Mouse (Mus musculus) layer of hippocampus, adult 9-11 months (tissue): ENCODE measurements around the gene Fam19a3.
"Not testable (repeated sequence)": the region's sequence is repeated elsewhere in the genome, so short reads cannot be mapped to it uniquely, and the experiment has no call there.

Source experiments
- DNase-seq: peaks from one replicate; pipeline ENCODE4 v3.0.0; 2022

Fam19a3 gene

DNA sequence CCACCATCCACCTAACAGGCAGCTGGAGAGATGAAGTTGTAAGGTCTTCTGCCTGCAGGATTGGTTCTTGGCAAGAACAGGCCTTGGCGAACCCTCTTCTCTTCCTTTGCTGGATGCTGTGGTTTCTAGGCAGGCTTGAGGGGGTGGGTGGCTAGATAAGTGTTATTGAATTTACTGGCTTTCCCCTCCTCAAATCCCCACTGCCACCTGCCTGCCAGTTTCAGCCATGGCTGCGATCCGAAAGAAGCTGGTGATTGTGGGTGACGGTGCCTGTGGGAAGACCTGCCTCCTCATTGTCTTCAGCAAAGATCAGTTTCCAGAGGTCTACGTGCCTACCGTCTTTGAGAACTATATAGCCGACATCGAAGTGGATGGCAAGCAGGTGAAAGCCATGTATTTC lies 10.0 kb upstream of the Fam19a3 start:
- no peak for DNase-seq

DNA sequence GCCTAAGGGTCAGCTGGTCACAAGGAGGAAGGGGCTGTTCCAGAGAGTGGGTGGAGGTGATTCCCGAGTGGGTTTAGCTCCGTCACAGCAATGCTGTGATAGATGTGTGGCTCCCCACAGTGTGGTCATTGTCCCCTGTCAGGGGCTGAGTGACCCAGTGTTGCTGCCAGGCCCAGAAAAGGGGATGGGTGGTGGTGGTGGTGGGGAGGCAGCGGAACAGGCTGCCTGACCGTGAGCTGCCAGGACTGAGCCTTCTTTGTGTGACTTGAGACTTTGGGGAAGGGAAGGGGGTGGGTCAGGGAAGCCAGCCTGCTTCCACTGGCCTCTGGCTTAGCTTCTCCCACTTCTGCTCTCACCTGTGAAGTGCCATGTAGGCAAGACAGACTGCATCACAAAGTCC lies 9.4 kb upstream of the Fam19a3 start:
- DNase-seq: peak; percentile 34

DNA sequence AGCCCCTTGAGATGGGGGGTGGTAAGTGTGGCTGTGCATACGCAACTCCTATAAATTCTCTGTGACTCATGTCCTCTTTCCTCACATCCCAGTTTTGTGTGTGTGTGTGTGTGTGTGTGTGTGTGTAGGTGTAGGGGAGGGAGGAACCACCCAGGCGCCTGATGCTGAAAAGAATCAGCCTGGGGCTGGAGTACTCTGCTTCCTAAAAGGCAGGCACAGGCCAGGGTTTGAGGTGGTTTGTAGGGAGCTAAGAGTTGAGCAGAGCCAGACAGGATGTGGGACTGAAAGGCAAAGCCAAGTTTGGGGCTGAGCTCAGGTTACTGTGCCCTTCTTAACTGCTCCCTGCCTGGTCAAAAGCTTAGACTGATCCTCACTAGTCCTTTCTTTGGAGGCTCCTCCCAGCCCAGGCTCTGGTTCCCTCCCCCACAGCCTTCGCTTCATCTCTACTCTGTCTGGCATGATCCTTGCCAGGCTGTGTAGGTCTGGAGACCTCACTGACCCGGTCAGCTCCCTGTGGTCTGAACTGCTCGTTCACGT lies 8.8 kb upstream of the Fam19a3 start:
- DNase-seq: peak; percentile 38

DNA sequence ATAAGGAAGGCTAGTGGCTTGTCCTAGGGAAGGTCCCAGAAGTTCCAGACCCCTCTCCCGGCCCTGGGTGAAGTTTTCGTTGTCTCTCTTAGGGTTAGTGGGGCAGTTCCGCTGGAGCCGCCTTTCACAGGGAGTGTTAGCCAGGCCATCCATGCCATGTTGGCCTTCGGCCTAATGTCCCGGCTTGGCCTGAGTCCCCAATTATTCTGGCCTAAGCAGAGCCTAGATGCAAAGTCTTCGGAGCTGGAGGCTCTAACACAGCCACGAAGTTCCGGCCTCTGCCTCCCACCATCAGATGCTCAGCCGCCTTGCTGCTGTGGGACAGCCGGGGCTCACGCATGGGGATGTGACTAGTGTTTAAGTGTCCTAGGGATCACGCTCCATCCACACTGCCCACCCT lies 8.2 kb upstream of the Fam19a3 start:
- no peak for DNase-seq

DNA sequence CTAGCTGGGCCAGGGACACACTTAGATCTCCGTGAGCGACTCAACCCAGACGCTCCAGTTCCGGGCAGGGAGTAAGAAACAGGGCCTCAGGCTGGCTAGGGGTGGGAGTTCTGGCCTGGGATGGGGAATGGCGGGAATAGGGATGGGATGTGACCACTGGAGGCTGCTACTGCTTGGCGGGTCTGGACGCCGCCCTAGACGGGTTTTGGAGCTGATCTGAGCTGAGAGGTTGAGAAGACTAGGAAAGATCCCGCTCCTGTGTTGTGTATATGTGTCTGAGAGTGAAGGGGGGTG lies 7.6 kb upstream of the Fam19a3 start:
- DNase-seq: no peak

DNA sequence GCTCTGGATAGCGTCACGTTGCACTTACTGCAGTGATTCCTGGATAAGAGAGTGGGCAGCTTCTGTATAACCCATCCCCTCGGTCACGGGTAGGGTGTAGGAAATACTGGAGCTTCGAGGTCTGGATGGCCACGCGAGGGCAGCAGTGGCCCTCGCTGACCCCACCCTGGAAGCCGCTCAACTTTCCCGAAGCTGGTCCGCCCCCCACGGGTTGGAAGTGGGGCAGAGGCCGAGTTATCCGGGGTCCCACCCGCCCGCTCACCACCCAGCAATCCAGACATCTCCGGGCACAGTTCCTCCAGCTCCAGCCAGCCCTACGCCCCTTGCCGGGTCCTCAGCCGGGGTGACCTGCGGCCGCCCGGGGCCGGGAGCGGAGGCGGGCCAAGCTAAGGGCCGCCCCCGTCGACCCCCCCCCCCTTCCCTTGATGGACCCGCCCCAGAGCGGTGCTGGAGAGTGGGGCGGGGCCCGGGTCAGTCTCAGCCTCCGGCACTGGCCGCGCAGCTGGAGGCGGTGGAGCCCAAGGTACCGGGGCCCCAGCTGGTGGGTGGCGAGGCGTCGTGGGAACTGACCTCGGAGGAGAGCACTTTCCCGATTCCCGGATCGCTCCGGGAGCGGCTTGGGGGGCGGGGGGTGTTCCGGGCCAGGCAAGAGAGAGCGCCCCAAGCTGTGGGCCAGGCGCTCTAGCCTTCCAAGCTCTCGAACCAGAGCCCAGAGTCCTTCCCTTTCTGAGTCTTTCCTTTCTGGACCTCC lies 7.1 kb upstream of the Fam19a3 start:
- peak; percentile 66 for DNase-seq

DNA sequence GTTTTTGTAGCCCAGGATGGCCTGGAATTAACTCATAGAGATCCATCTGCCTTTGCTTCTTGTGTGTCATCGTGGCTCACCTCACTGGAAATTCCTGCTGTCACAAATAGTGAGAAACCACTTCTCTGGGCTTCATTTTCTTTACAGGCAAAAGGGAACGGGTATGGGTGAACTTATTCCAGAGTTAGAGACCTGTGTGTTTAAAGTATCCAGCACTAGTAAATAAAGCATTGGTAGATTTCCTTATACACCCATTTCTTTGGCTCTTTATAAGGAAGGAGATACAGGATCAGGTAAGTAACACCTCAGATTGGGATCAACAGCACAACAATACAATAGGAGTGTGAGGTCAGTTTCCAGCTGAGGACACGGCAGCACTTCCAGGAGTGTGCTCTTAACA lies 6.4 kb upstream of the Fam19a3 start, which contains the start of gene Rhoc:
Rhoc (plus strand) TSS at position 301 of the 400 bp plus-strand sequence.
- DNase-seq: no peak

DNA sequence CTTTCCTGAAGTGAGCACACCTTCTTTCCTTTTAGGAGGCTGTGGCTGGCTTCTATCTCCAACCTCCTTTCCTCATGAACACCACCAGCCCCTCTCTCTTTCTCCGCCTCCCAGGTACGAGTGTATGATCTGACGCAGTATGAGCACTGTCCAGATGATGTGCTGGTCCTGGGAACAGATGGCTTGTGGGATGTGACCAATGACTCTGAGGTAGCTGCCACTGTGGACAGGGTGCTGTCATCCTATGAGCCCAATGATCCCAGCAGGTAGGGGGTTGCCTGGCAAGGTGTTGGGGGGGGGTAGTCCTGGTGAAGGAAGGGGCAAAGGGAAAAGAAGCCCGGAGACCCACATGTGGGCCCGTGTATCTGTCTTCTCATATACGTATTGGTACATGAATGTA lies 3.6 kb upstream of the Fam19a3 start:
- DNase-seq: no peak

DNA sequence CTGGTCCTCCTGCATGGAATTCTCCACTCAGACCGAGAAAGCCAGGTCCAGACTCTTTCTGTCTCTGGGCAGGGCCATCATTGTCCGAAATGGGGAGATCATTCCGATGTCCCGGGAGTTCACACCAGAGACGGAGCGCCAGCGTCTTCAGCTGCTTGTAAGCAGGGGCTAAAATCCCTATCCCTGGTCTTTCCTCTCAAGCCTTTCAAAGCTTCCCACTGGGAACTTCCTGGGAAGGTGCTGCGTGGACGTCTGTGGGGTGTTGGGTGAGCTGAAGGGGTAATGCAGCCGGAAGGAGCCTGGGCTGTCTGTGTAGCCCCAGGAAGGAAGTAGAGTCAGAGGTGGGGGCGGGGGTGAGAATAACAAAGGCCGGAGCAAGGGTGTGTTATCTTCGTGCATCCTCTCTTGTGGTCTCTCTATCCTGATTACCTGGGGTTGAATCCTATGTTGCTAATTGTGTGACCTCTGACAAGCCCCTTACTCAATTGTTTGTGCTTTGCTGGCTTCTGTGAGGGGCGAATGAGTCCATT lies 2.4 kb upstream of the Fam19a3 start:
- no peak for DNase-seq

DNA sequence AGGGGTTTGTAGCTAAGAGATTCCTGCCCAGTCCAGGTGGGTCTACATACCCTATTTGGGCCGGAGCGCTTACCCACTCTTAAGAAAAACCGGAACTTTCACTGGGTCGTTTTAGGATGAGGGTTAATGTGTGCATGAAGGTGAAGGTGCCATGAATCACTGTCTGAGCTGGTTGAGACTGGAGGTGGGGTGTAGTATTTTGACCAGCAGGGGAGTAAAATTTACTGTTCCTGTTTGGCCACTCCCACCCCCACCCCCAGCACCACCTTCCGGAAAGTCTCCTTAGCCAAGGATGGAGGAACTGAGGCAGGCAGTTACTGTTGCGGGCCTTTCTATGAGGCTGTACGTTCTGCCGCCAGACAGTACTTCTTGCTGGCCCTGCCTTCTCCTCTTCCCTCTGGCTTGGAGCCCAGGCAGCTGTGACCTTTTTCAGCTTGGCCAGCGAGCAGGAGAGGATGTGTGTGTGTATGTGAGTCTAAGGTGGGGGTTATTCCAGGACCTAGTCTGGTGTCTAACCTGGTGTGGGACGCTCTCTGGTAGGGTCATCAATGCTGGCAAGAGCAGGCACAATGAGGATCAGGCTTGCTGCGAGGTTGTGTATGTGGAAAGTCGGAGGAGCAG lies 531 bp upstream of the Fam19a3 start:
- no peak for DNase-seq

DNA sequence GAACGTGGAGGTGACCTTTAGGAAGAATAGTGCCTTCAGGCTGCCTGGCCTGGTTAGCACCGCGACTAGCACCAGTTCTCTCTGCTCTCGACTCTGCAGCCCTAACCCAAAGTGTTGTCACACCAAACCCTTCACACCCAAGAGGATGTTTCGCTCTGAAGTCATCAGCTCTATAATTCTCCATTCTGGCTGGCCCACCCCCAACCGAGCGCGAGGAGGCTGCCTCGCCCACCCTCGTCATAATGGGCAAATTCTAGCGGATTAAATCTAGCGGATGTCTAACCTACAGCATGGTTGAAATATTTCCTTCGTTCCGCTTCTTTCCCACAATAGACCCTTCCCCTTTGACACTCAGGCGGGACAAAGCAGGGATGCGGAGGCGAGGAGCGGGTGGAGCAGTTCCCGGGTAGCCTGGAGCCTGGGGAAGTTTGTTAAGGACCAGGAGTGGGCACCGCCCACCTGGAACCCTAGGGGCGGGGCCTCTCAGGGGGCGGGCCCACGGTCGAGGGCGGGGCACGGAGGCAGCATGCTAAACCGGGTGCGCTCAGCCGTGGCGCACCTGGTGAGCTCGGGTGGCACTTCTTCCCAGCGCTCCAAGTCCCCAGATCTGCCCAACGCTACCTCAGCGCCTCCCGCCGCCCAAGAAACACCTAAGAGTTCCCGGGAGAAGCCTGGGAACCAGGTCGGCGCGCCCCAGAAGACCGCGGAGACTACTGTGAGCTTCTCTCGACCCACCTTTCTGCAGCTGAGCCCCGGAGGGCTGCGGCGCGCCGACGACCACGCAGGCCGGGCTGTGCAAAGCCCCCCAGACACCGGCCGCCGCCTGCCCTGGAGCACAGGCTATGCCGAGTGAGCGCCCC lies 849 bp downstream of the Fam19a3 start, which contains the start of gene Ppm1j:
Ppm1j (plus strand) TSS at position 496 of the 860 bp plus-strand sequence.
- DNase-seq: no peak

DNA sequence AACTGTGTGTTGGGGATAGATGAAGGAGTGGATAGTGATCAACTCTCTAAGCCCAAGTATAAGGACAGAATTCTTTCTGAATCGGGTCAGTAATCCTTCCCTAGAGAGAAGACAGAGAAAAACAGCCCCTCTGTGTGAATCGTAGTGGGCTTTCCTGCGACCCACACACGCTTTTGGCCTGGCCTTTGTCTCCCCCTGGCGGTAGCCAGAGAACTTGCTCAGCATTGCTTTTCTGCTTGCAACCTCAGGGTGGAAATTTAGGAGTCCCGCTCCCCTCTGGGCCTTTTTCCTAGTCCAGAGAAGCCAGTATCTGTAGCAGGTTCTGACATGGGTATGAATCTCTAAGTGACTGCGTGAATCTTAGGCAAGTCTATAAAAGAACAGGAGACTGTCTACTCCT lies 1.7 kb downstream of the Fam19a3 start:
- DNase-seq: no peak

DNA sequence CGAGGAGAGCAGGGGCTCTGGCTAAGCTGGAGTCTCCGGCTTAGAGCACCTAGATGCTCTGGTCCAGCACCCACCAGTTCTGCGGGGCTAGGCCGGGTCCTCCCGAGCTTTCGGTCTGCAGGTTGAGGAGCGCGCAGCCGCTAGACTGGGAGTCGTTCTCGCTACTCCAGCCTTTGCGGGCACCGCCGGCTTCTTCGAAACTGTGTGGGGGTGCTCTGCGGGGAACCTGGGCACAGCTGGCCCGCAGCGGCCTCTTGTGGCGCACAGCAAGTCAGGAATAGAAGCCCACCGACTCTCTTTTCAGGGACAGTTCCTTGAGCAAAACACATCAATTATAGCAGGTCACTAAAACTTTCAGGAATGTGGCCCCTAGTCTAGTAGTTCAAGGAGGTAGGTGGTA lies 4.3 kb downstream of the Fam19a3 start:
- DNase-seq: no peak

DNA sequence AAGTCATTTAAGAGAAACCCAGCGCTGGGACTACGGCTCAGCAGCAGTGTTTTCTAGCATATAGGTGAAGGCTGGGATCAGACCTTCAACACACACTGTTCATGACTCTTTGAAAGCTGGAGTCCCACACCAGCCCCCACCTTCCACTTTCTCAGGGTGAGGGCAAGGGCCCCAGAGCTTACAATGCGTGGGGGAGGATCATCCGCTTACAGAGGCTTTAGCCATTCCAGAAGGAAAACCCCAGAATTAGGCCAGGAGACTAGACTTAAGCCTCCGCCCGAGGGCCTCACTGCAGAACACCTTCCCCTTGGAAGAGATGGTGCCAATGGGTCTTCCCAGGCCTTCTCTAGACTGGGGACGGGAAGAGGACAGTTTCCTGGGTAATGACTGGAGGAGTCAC lies 8.3 kb downstream of the Fam19a3 start:
- no peak for DNase-seq

DNA sequence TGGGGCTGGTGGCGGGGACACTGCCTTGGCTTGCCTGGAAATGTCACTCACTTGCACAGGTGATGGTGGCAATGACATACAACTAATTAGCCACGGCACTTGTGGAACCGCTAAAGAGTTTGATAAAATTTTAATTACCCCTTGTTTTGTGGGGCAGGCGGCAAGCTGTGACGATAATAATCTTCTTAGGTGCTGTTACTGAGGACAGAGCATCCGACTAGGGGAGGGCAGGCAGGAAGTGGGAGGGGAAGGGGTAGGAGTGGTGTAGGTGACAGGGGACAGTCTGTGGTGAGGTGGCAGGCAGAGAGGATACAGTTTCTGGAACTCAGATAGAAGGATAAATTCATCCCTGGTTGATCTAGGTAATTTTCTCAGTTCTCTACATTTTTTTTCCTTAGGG lies 10.2 kb downstream of the Fam19a3 start:
- DNase-seq: no peak

DNA sequence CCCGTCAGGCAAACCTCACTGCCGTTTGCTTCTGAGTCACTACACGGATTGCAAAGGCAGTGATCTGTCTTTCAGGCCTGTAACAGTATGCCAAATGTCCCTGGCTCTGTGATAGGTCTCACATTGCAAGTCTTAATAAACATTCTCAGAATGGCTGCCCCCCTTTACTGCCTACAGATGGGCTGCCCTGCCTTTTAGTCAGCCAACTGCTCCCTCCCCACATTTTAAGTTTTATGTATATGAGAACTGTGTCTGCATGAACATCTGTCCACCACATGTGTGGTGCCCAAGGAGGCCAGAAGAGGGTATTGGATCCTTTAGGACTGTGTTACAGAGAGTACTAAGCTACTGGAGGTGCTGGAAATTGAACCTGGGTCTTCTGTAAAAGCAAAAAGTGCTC lies 10.7 kb downstream of the Fam19a3 start:
- no peak for DNase-seq

DNA sequence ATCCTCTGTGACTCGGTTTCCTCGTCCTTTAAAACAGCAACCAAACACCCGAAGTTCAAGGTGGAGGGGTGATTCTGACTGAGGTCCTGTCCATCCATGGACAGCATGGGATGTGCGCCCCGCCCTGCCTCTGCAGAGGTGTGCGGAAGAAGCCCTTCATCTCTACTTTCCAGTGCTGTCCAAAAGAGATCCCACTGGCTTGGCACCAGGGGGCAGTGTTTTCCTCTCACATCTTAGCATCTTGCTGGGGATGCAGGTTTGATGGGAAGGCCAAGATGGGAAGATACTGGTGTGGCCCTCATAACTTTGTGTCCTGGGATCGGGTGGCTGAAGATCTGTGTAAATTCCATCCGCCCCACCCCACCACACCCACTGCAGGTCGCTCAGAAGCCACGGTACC lies 11.6 kb downstream of the Fam19a3 start:
- no peak for DNase-seq

DNA sequence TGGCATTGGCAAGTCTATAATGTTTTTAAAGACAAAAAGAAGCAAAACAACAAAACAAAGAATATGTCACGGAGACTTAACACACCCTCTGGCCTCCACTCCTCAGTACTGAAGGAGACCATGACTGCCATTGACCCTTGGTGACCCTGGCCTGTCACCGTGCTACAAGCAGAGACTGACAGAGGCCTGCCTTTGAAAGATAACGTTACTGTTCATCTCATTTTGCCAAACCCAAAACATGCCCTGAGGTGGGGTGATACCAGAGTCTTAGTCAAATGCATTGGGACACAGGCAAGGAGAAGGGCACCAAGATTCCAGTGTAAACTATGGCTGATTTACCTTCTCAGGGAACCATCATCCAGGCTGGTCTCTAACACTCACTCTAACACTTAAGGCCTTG lies 12.5 kb downstream of the Fam19a3 start:
- DNase-seq: no peak

DNA sequence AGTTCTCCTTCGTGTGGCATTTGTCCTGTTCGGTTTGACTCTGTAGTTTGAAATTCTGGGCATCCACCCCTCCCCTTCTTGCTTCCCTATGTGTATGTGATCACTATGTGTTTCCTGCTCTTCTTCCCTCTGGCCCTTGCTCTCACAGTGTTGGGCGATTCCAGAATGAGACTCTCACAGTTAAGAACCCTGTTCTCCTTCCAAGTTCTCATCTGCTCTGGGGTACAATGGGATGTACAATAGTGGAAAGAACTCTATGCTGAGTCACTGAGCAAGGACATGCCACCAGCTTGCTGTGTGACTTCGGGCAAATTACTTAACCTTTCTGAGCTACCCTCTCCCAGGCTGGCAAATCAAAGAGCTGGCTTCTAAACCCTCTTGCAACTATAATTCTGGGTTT lies 13.9 kb downstream of the Fam19a3 start:
- DNase-seq: no peak

DNA sequence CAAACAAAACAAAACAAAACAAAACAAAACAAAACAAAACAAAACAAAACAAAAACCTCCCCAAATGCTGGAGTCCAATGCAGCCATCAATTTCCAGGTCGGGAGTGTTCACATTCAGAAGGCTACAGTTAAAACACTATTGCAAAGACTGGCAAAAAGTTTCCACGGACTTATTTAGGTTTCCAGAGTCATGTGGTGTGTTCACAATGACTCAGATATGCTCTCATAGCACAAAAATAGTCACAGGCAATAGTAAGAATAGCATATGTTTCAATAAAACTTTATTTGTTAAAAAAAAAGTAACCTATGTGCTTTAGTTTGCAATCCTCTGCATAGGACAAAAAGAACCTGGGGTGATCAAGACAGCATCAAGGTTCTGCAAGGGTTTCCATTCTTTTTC lies 14.5 kb downstream of the Fam19a3 start:
- no peak for DNase-seq

DNA sequence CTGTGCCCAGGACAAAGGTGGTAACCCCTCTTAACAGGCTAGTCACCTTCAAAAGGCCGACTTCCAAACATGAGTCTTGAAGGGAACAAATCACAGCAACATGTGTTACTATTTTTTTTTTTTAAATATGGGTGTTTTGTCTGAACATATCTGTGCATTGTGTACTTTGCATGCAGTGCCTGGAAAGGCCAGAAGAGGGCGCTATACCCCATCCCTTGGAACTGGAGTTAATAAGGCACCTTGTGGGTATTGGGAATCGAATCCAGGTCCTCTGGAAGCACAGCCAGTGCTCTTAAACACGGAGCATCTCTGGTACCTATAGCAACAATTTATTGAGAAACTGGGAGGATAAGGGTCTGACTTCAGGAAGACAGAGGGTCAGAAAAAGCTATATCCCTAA lies 16.6 kb downstream of the Fam19a3 start:
- DNase-seq: no peak

DNA sequence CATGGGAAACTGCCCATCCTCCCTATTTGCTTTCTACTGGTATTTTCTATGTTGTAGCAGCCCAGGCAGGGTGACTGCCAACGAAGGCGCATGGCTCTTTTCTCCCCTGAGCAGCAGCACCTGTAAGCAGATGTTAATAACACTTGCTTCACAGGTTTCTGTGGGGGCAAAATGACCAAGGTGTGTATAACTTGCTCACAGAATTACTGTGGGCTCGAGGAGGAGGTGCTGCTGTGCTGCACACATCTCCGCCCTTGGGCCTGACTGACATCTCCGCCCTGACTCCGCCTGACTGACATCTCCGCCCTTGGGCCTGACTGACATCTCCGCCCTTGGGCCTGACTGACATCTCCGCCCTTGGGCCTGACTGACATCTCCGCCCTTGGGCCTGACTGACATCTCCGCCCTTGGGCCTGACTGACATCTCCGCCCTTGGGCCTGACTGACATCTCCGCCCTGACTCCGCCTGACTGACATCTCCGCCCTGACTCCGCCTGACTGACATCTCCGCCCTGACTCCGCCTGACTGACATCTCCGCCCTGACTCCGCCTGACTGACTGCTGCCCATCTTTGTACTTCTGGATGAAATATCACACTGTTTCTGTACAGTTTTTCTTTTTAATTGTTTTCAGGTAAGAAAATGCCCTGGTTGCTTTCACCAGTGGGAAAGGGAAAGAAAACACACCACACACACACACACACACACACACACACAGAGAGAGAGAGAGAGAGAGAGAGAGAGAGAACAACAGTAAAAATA lies 19.4 kb downstream of the Fam19a3 start:
- not testable (repeated sequence) for DNase-seq

DNA sequence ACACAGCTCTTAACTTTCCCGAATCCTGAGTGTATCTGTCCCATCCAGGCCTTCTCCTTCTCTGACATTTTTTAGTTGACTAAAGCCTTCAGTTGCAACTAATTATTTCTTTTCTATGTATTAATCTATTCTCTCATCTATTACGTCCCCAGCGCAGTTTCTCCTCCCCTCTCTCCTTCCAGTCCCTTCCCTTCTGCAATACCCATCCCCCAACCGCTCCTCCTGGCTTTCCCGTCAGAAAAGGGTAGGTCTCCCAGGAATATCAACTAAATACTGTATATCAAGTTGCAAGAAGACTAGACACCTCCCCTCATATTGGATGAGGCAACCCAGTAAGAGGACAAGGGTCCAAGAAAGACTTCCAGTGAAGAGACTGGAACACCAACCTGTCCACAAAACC lies 22.8 kb downstream of the Fam19a3 start:
- DNase-seq: no peak
